Mouse (Mus musculus): ENCODE measurements around the gene 4930564D02Rik.

DNA sequence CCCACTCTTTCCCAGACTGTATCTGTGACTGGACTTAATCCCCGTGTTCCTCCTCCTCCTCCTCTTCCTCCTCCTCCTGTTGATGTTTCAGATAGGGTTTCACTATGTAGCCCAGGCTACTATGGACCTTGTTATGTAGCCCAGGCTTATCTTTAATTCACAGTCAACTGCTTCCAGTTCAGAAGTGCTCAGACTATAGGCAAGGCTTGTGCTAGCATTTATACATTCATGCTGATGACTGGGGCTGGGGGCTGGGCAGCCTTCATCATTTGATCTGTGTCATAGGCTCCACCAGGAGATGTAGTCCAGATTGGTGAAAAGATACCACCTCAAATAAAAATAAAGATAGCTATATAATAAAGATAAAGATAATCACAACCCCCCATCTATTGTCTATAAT, 4.7 kb upstream of the 4930564D02Rik start:
- TF ChIP-seq CTCF (IDR thresholded peaks at IDR 0.05; ENCODE audit: insufficient read depth, low read length), result no peak
- no peak for TF ChIP-seq POLR2A (IDR thresholded peaks at IDR 0.05; ENCODE audit: borderline replicate concordance, extremely low read depth, low read depth, low read length)
